In genomic region chr13:97667313-97667712, GRCm38 (mm10) we compare ENCODE assay signal across 21 mouse cellular contexts.
A peak's percentile ranks its signal among the peaks of the same experiment; 100 is the strongest.
DNase-seq lines count a peak whose midpoint lies in the region; ATAC-seq and TF ChIP-seq lines count a peak whose summit lies in the region.
"Had no signal": no experiment of that assay in that cellular context is flagged by ENCODE, and none has a peak within 500 bp of the region (broad histone marks: within the 10 kb centered on the region; RNA-seq: fewer than 3 reads in every experiment).

No protein-coding gene starts in this region.

- TF ChIP-seq POLR2A in embryonic fibroblast, embryonic 13.5 days (IDR thresholded peaks at IDR 0.05; ENCODE audit: low read depth, low read length): no peak

- TF ChIP-seq CTCF in layer of hippocampus, adult 2 months (conservative IDR thresholded peaks at IDR 0.05): no peak
- TF ChIP-seq CTCF in embryonic fibroblast, embryonic 13.5 days (IDR thresholded peaks at IDR 0.05; ENCODE audit: borderline replicate concordance, insufficient read depth, low read length): no peak

- no peaks in the 10 kb centered on the region for H3K9me3 ChIP-seq in hindbrain, embryonic 13.5 days
- H3K9me3 ChIP-seq: embryonic facial prominence, embryonic 10.5 days; forebrain, embryonic 13.5 days; G1E; heart, embryonic 13.5 days; hindbrain, embryonic 15.5 days; intestine, embryonic 15.5 days; stomach, embryonic 15.5 days had no signal

- H3K4me1 ChIP-seq in embryonic fibroblast, embryonic 13.5 days (ENCODE audit: control insufficient read depth, insufficient read depth, low read length): peaks cover 6% of the 10 kb centered on the region; the same call in 1 of the 2 replicates
- peaks cover 29% of the 10 kb centered on the region for H3K4me1 ChIP-seq in hindbrain, embryonic 13.5 days (replicated peaks)
- H3K4me1 ChIP-seq: stomach, embryonic 15.5 days had no signal

- DNase-seq in layer of hippocampus, adult 2 months (ENCODE audit: low spot score in 2 of 2): peak in 1 of 2 experiments; percentile 44
- DNase-seq in layer of hippocampus, adult 9-10 months (ENCODE audit: low spot score): no peak
- peak; percentile 44 for DNase-seq in NIH3T3 (ENCODE audit: low read depth)
- peak; percentile 41 to 66 for DNase-seq in right cerebral cortex, postnatal 36 days (ENCODE audit: low spot score in 2 of 2)
- DNase-seq in cerebellum, postnatal 4 days (ENCODE audit: low spot score in 2 of 2): no peak
- DNase-seq: adrenal gland, postnatal 25 days; cerebellum, adult 18-20 months; cerebellum, postnatal 25 days; liver; retina, postnatal 1 day had no signal

- no peak overlapping the region for H3K4me3 ChIP-seq in layer of hippocampus, adult 2 months
- no peak overlapping the region for H3K4me3 ChIP-seq in embryonic fibroblast, embryonic 13.5 days (ENCODE audit: insufficient read depth, low read length)
- no peak overlapping the region for H3K4me3 ChIP-seq in hindbrain, embryonic 13.5 days
- H3K4me3 ChIP-seq: embryonic facial prominence, embryonic 10.5 days; forebrain, embryonic 13.5 days; heart, embryonic 13.5 days; hindbrain, embryonic 15.5 days; intestine, embryonic 15.5 days; stomach, embryonic 15.5 days had no signal

- H3K4me2 ChIP-seq in hindbrain, embryonic 13.5 days: no peak overlapping the region
- H3K4me2 ChIP-seq: forebrain, embryonic 13.5 days; heart, embryonic 13.5 days; hindbrain, embryonic 15.5 days; intestine, embryonic 15.5 days; midbrain, embryonic 11.5 days; stomach, embryonic 15.5 days had no signal

- H3K27ac ChIP-seq in layer of hippocampus, adult 2 months: peak overlapping the region; percentile 61
- peak overlapping the region; percentile 94 for H3K27ac ChIP-seq in embryonic fibroblast, embryonic 13.5 days (ENCODE audit: insufficient read depth, low read length)
- no peak overlapping the region for H3K27ac ChIP-seq in hindbrain, embryonic 13.5 days
- H3K27ac ChIP-seq: embryonic facial prominence, embryonic 10.5 days; heart, embryonic 13.5 days; hindbrain, embryonic 15.5 days; intestine, embryonic 15.5 days; stomach, embryonic 15.5 days had no signal

- H3K27me3 ChIP-seq in hindbrain, embryonic 13.5 days: no peaks in the 10 kb centered on the region
- H3K27me3 ChIP-seq: forebrain, embryonic 13.5 days; heart, embryonic 13.5 days; hindbrain, embryonic 15.5 days; intestine, embryonic 15.5 days; stomach, embryonic 15.5 days had no signal

- WGBS in hindbrain, embryonic 13.5 days: 88% methylated on average over 7 of the region's 7 CpGs

- H3K9ac ChIP-seq in hindbrain, embryonic 13.5 days: no peak overlapping the region
- H3K9ac ChIP-seq: forebrain, embryonic 13.5 days; heart, embryonic 13.5 days; hindbrain, embryonic 15.5 days; intestine, embryonic 15.5 days; stomach, embryonic 15.5 days had no signal

- no peaks in the 10 kb centered on the region for H3K36me3 ChIP-seq in hindbrain, embryonic 13.5 days
- H3K36me3 ChIP-seq: embryonic facial prominence, embryonic 10.5 days; G1E; heart, embryonic 13.5 days; hindbrain, embryonic 15.5 days; intestine, embryonic 15.5 days; stomach, embryonic 15.5 days had no signal

- no peak for ATAC-seq in hindbrain, embryonic 13.5 days (ENCODE audit: low FRiP score)
- ATAC-seq: forebrain, embryonic 13.5 days; intestine, embryonic 15.5 days; lung, postnatal 0 days had no signal

Comparison
In these comparisons a context has a peak if more than half of its experiments do, and no peak if none do; other contexts are left out.
1. DNase-seq: peak in NIH3T3 (single experiment) and right cerebral cortex, postnatal 36 days (2 of 2); none in layer of hippocampus, adult 9-10 months (single experiment) and cerebellum, postnatal 4 days (0 of 2).